Mouse (Mus musculus) forebrain, embryonic 16.5 days (tissue): ENCODE results near the gene Armh3. TPM values are rescaled to one million over a fixed set of nuclear protein-coding genes. Genes with fewer than 3 reads are reported as not detected.

Source experiments
- ATAC-seq: fragments of 200-750 bp; cut with Nextera tagmentation; 2 replicates; pipeline ENCODE4 v1.8.0; 2017; ENCODE audit warnings: mild to moderate bottlenecking, moderate library complexity
- H3K27ac ChIP-seq: fragments of 300-500 bp; sonication (generic); 2 replicates; pipeline ENCODE4 v1.5.1; 2014; ENCODE audit warnings: low read length, control low read depth
- H3K27me3 ChIP-seq: fragments of 300-500 bp; sonication (generic); replicated peaks from 2 replicates; pipeline ENCODE4 v1.6.1; 2014; ENCODE audit warnings: low read length; ENCODE audit not compliant: control insufficient read depth, insufficient read depth
- H3K36me3 ChIP-seq: fragments of 300-500 bp; sonication (generic); 2 replicates; pipeline ENCODE4 v1.6.1; 2014; ENCODE audit not compliant: control insufficient read depth, insufficient read depth
- H3K4me1 ChIP-seq: fragments of 300-500 bp; sonication (generic); replicated peaks from 2 replicates; pipeline ENCODE4 v1.6.1; 2014; ENCODE audit warnings: low read length; ENCODE audit not compliant: control insufficient read depth, insufficient read depth
- H3K4me2 ChIP-seq: fragments of 300-500 bp; sonication (generic); 2 replicates; pipeline ENCODE4 v1.6.1; 2014; ENCODE audit warnings: mild to moderate bottlenecking, low read length, control low read depth
- H3K4me3 ChIP-seq: fragments of 300-500 bp; sonication (generic); replicated peaks from 2 replicates; pipeline ENCODE4 v1.5.1; 2014; ENCODE audit warnings: mild to moderate bottlenecking, low read length, control low read depth
- H3K9ac ChIP-seq: fragments of 300-500 bp; sonication (generic); replicated peaks from 2 replicates; pipeline ENCODE4 v1.6.1; 2014; ENCODE audit warnings: low read depth, low read length, control low read depth
- H3K9me3 ChIP-seq: fragments of 300-500 bp; sonication (generic); 2 replicates; pipeline ENCODE4 v1.6.1; 2016; ENCODE audit warnings: low read length; ENCODE audit not compliant: control insufficient read depth
- WGBS: fragments of 180-500 bp; shearing (Covaris S2); extraction: QIAGEN DNeasy Blood & Tissue Kit; methylation state at CpG from one replicate; pipeline ENCODE4 v1.1.7; 2014; 5-methylcytosine and 5-hydroxymethylcytosine counted together
- polyA plus RNA-seq: library from polyadenylated mRNA; unstranded; fragments of >200 nt; fragmentation: Nextera tagmentation; extraction: Ambion mirVana; gene quantifications from 2 replicates; pipeline ENCODE4 v1.2.1, GENCODE M21; 2015

Armh3 gene
- polyA plus RNA-seq, 1 experiment from 2014 or later = 25.3 TPM

- Histone ChIP-seq H3K27me3 (no peaks in the 10 kb centered on the region), H3K9me3 (0 out of 2 replicates have a peak, but pooled peaks cover 2% of the 10 kb centered on the region), H3K4me3 (no peak overlapping the region), H3K4me2 (no peak overlapping the region), H3K9ac (no peak overlapping the region), H3K36me3 (peaks cover 4% of the 10 kb centered on the region), H3K4me1 (no peaks in the 10 kb centered on the region), H3K27ac (no peak overlapping the region)
- ATAC-seq = no peak
- WGBS = 78% methylated on average over 6 of the region's 6 CpGs
These were observed 26.7 kb upstream of the Armh3 start for GRCm38 (mm10) chr19:46024959-46025358.

GRCm38 (mm10) chr19:46016023-46016422 is 17.7 kb upstream of the Armh3 start:
- Histone ChIP-seq H3K27me3 (no peaks in the 10 kb centered on the region), H3K9me3 (no peaks in the 10 kb centered on the region), H3K4me1 (no peaks in the 10 kb centered on the region), H3K27ac (no peak overlapping the region), H3K4me3 (no peak overlapping the region), H3K9ac (no peak overlapping the region), H3K4me2 (no peak overlapping the region), H3K36me3 (no peaks in the 10 kb centered on the region)
- 54% methylated on average over 2 of the region's 2 CpGs for WGBS
- ATAC-seq = no peak

GRCm38 (mm10) chr19:46014572-46015178 is 16.4 kb upstream of the Armh3 start:
- H3K9ac ChIP-seq = no peak overlapping the region
- no peak overlapping the region for H3K27ac ChIP-seq
- H3K9me3 ChIP-seq = no peaks in the 10 kb centered on the region
- no peak overlapping the region for H3K4me2 ChIP-seq
- H3K27me3 ChIP-seq = no peaks in the 10 kb centered on the region
- 44% methylated on average over 12 of the region's 12 CpGs for WGBS
- peak; percentile 65; the same call in 1 of the 2 replicates for ATAC-seq
- no peak overlapping the region for H3K4me3 ChIP-seq
- no peaks in the 10 kb centered on the region for H3K36me3 ChIP-seq
- no peaks in the 10 kb centered on the region for H3K4me1 ChIP-seq

GRCm38 (mm10) chr19:46005680-46006079 is 7.4 kb upstream of the Armh3 start:
- Histone ChIP-seq H3K36me3 (no peaks in the 10 kb centered on the region), H3K4me2 (no peak overlapping the region), H3K27ac (no peak overlapping the region), H3K9ac (no peak overlapping the region), H3K4me1 (peaks cover 7% of the 10 kb centered on the region), H3K4me3 (no peak overlapping the region), H3K9me3 (no peaks in the 10 kb centered on the region), H3K27me3 (0 out of 2 replicates have a peak, but pooled peaks cover 2% of the 10 kb centered on the region)
- 89% methylated on average over 7 of the region's 7 CpGs for WGBS
- no peak for ATAC-seq

GRCm38 (mm10) chr19:46004814-46005466 is 6.7 kb upstream of the Armh3 start:
- 62% methylated on average over 17 of the region's 17 CpGs for WGBS
- H3K9me3 ChIP-seq = no peaks in the 10 kb centered on the region

GRCm38 (mm10) chr19:46003371-46004226 is 5.3 kb upstream of the Armh3 start, which contains the start of gene Hps6:
Gene Hps6, plus strand, starts transcription at chr19:46003508.
- Histone ChIP-seq H3K4me1 (peaks cover 7% of the 10 kb centered on the region), H3K36me3 (no peaks in the 10 kb centered on the region), H3K9me3 (no peaks in the 10 kb centered on the region), H3K27ac (no peak within 1 kb of the TSS), H3K4me3 (peak within 1 kb of the TSS; percentile 63), H3K9ac (peak within 1 kb of the TSS; percentile 68), H3K4me2 (peak within 1 kb of the TSS; percentile 98), H3K27me3 (0 out of 2 replicates have a peak, but pooled peaks cover 2% of the 10 kb centered on the region)
- WGBS = 2% methylated on average over 70 of the region's 70 CpGs
- peak; percentile 49; the same call in 1 of the 2 replicates for ATAC-seq

More at GRCm38 (mm10) chr19:46004814-46005466, 6.7 kb upstream of the Armh3 start:
- Histone ChIP-seq H3K27me3 (0 out of 2 replicates have a peak, but pooled peaks cover 2% of the 10 kb centered on the region), H3K36me3 (no peaks in the 10 kb centered on the region), H3K9ac (no peak overlapping the region), H3K27ac (no peak overlapping the region), H3K4me1 (peaks cover 7% of the 10 kb centered on the region), H3K4me2 (no peak overlapping the region), H3K4me3 (no peak overlapping the region)
- ATAC-seq = no peak

GRCm38 (mm10) chr19:46002279-46002678 is 4.0 kb upstream of the Armh3 start:
- Histone ChIP-seq H3K4me3 (no peak overlapping the region), H3K27me3 (0 out of 2 replicates have a peak, but pooled peaks cover 2% of the 10 kb centered on the region), H3K4me2 (no peak overlapping the region), H3K36me3 (no peaks in the 10 kb centered on the region), H3K27ac (no peak overlapping the region), H3K9me3 (no peaks in the 10 kb centered on the region), H3K9ac (no peak overlapping the region), H3K4me1 (peaks cover 12% of the 10 kb centered on the region)
- WGBS = 80% methylated on average over 9 of the region's 9 CpGs
- ATAC-seq = no peak

GRCm38 (mm10) chr19:45999378-45999777 is 1.1 kb upstream of the Armh3 start:
- WGBS = 76% methylated on average over 1 of the region's 1 CpGs
- no peak for ATAC-seq
- no peaks in the 10 kb centered on the region for H3K27me3 ChIP-seq

GRCm38 (mm10) chr19:45998694-45999217 is 468 bp upstream of the Armh3 start:
- Histone ChIP-seq H3K27me3 (no peaks in the 10 kb centered on the region), H3K4me2 (peak overlapping the region; percentile 64), H3K9ac (peak overlapping the region; percentile 43; the same call in 1 of the 2 replicates), H3K9me3 (no peaks in the 10 kb centered on the region), H3K4me1 (peaks cover 11% of the 10 kb centered on the region), H3K27ac (no peak overlapping the region), H3K4me3 (peak overlapping the region; percentile 84), H3K36me3 (no peaks in the 10 kb centered on the region)
- 13% methylated on average over 8 of the region's 8 CpGs for WGBS
- ATAC-seq = peak; percentile 38

More at GRCm38 (mm10) chr19:45999378-45999777, 1.1 kb upstream of the Armh3 start:
- Histone ChIP-seq H3K9ac (no peak overlapping the region), H3K9me3 (no peaks in the 10 kb centered on the region), H3K4me1 (peaks cover 12% of the 10 kb centered on the region), H3K27ac (no peak overlapping the region), H3K4me3 (no peak overlapping the region), H3K4me2 (no peak overlapping the region), H3K36me3 (no peaks in the 10 kb centered on the region)
